Mouse (Mus musculus) subcutaneous adipose tissue, adult 2 months (tissue): ENCODE data around the gene Vmn2r93. TPM values are rescaled to one million over a fixed set of nuclear protein-coding genes. Genes with fewer than 3 reads are reported as not detected.

Experiments
- polyA plus RNA-seq: library from polyadenylated mRNA; depleted of rRNA; stranded (reverse); fragments of >200 nt; gene quantifications from 2 replicates; pipeline ENCODE4 v1.2.3, GENCODE M21; 2012; ENCODE audit warnings: low replicate concordance; rRNA removed

Gene Vmn2r93
- polyA plus RNA-seq: not detected in 2 replicates

GRCm38 (mm10) chr17:18297799-18298198 lies at the start of gene Vmn2r93:
Gene Vmn2r93 (plus strand): TSS chr17:18298099.

GRCm38 (mm10) chr17:18277656-18278055 lies 20.2 kb upstream of the Vmn2r93 start, which contains the start of gene Vmn2r94:
Gene Vmn2r94 (minus strand): TSS chr17:18277756.

Other genes with a start within 250 kb of the Vmn2r93 start
- not detected in 2 replicates for gene Vmn2r124, start 248.7 kb upstream of the Vmn2r93 start, polyA plus RNA-seq
- gene Vmn2r91, start 213.1 kb upstream of the Vmn2r93 start, polyA plus RNA-seq: not detected in 2 replicates
- gene Vmn2r92, start 146.2 kb upstream of the Vmn2r93 start, polyA plus RNA-seq: not detected in 2 replicates
- gene Vmn2r94, start 20.3 kb upstream of the Vmn2r93 start, polyA plus RNA-seq: not detected in 2 replicates
- gene Vmn2r95, start 126.0 kb downstream of the Vmn2r93 start, polyA plus RNA-seq: not detected in 2 replicates